Mouse (Mus musculus): ENCODE measurements around the gene Trim9. TPM values are rescaled to one million over a fixed set of nuclear protein-coding genes. Genes with fewer than 3 reads are reported as not detected.

Trim9 gene
- polyA plus RNA-seq, 1 experiment from 2014 or later, result 0.54 TPM

- no peak within 1 kb of the TSS for H3K4me2 ChIP-seq
- no peak for ATAC-seq (ENCODE audit: insufficient number of reproducible peaks, low FRiP score)
Observed at GRCm38 (mm10) chr12:70231294-70231693, 116.1 kb downstream of the Trim9 start, which contains the start of gene Pygl. Pygl (minus strand) TSS chr12:70231488.

GRCm38 (mm10) chr12:70228155-70228554 is 119.3 kb downstream of the Trim9 start:
- no peak for ATAC-seq (ENCODE audit: insufficient number of reproducible peaks, low FRiP score)
- Histone ChIP-seq H3K27ac (ENCODE audit: poor library complexity, severe bottlenecking) (peak overlapping the region; percentile 57), H3K27me3 (replicated peaks) (no peaks in the 10 kb centered on the region), H3K4me3 (peak overlapping the region; percentile 60), H3K9ac (peak overlapping the region; percentile 75), H3K4me1 (replicated peaks) (peaks cover 36% of the 10 kb centered on the region), H3K36me3 (no peaks in the 10 kb centered on the region), H3K4me2 (peak overlapping the region; percentile 82), H3K9me3 (replicated peaks) (no peaks in the 10 kb centered on the region)
- 64% methylated on average over 11 of the region's 11 CpGs for WGBS

More at GRCm38 (mm10) chr12:70231294-70231693, 116.1 kb downstream of the Trim9 start, which contains the start of gene Pygl:
- WGBS, result 68% methylated on average over 2 of the region's 2 CpGs
- no peaks in the 10 kb centered on the region for H3K27me3 ChIP-seq (replicated peaks)
- peaks cover 31% of the 10 kb centered on the region for H3K4me1 ChIP-seq (replicated peaks)
- no peak within 1 kb of the TSS for H3K4me3 ChIP-seq
- no peak within 1 kb of the TSS for H3K27ac ChIP-seq (ENCODE audit: poor library complexity, severe bottlenecking)
- H3K36me3 ChIP-seq, result no peaks in the 10 kb centered on the region
- H3K9me3 ChIP-seq (replicated peaks), result no peaks in the 10 kb centered on the region
- H3K9ac ChIP-seq, result no peak within 1 kb of the TSS

- Histone ChIP-seq H3K27me3 (replicated peaks) (no peaks in the 10 kb centered on the region), H3K9ac (peak overlapping the region; percentile 75), H3K4me2 (peak overlapping the region; percentile 82), H3K4me3 (peak overlapping the region; percentile 60), H3K4me1 (replicated peaks) (peaks cover 35% of the 10 kb centered on the region), H3K9me3 (replicated peaks) (no peaks in the 10 kb centered on the region), H3K36me3 (no peaks in the 10 kb centered on the region), H3K27ac (ENCODE audit: poor library complexity, severe bottlenecking) (peak overlapping the region; percentile 57)
- peak; percentile 95 for ATAC-seq (ENCODE audit: insufficient number of reproducible peaks, low FRiP score)
- WGBS, result under 1% methylated on average over 50 of the region's 52 CpGs
Observed at GRCm38 (mm10) chr12:70227121-70227932, 120.1 kb downstream of the Trim9 start.

GRCm38 (mm10) chr12:70226655-70227054 is 120.8 kb downstream of the Trim9 start:
- peaks cover under 1% of the 10 kb centered on the region for H3K36me3 ChIP-seq
- H3K4me2 ChIP-seq, result peak overlapping the region; percentile 82
- H3K27ac ChIP-seq (ENCODE audit: poor library complexity, severe bottlenecking), result peak overlapping the region; percentile 57; the same call in 1 of the 2 replicates
- no peak for ATAC-seq (ENCODE audit: insufficient number of reproducible peaks, low FRiP score)
- H3K4me3 ChIP-seq, result peak overlapping the region; percentile 60
- H3K27me3 ChIP-seq (replicated peaks), result no peaks in the 10 kb centered on the region
- H3K9ac ChIP-seq, result peak overlapping the region; percentile 75
- H3K9me3 ChIP-seq (replicated peaks), result no peaks in the 10 kb centered on the region
- peaks cover 28% of the 10 kb centered on the region for H3K4me1 ChIP-seq (replicated peaks)
- 24% methylated on average over 5 of the region's 5 CpGs for WGBS

- peaks cover 11% of the 10 kb centered on the region for H3K36me3 ChIP-seq
- H3K4me1 ChIP-seq (replicated peaks), result peaks cover 22% of the 10 kb centered on the region
- H3K9ac ChIP-seq, result no peak overlapping the region
- no peak overlapping the region for H3K27ac ChIP-seq (ENCODE audit: poor library complexity, severe bottlenecking)
- H3K4me3 ChIP-seq, result no peak overlapping the region
- WGBS, result 47% methylated on average over 4 of the region's 4 CpGs
- no peak overlapping the region for H3K4me2 ChIP-seq
- H3K27me3 ChIP-seq (replicated peaks), result no peaks in the 10 kb centered on the region
- H3K9me3 ChIP-seq (replicated peaks), result no peaks in the 10 kb centered on the region
- no peak for ATAC-seq (ENCODE audit: insufficient number of reproducible peaks, low FRiP score)
Observed at GRCm38 (mm10) chr12:70223331-70223730, 124.1 kb downstream of the Trim9 start.

GRCm38 (mm10) chr12:70221425-70221824 is 126.0 kb downstream of the Trim9 start:
- no peak for ATAC-seq (ENCODE audit: insufficient number of reproducible peaks, low FRiP score)
- no peaks in the 10 kb centered on the region for H3K9me3 ChIP-seq (replicated peaks)
- H3K9ac ChIP-seq, result no peak overlapping the region
- H3K4me3 ChIP-seq, result no peak overlapping the region
- WGBS, result 83% methylated on average over 5 of the region's 5 CpGs
- H3K4me2 ChIP-seq, result no peak overlapping the region
- peaks cover 11% of the 10 kb centered on the region for H3K36me3 ChIP-seq
- no peaks in the 10 kb centered on the region for H3K27me3 ChIP-seq (replicated peaks)
- H3K4me1 ChIP-seq (replicated peaks), result peaks cover 11% of the 10 kb centered on the region
- no peak overlapping the region for H3K27ac ChIP-seq (ENCODE audit: poor library complexity, severe bottlenecking)

GRCm38 (mm10) chr12:70218795-70219540 is 128.4 kb downstream of the Trim9 start:
- H3K9ac ChIP-seq, result no peak overlapping the region
- no peaks in the 10 kb centered on the region for H3K27me3 ChIP-seq (replicated peaks)
- no peak overlapping the region for H3K4me2 ChIP-seq
- no peak for ATAC-seq (ENCODE audit: insufficient number of reproducible peaks, low FRiP score)
- whole genome bisulfite sequencing, result 76% methylated on average over 8 of the region's 8 CpGs
- H3K9me3 ChIP-seq (replicated peaks), result no peaks in the 10 kb centered on the region
- peaks cover 17% of the 10 kb centered on the region for H3K36me3 ChIP-seq
- H3K27ac ChIP-seq (ENCODE audit: poor library complexity, severe bottlenecking), result no peak overlapping the region
- H3K4me1 ChIP-seq (replicated peaks), result peaks cover 8% of the 10 kb centered on the region
- no peak overlapping the region for H3K4me3 ChIP-seq

GRCm38 (mm10) chr12:70216229-70216800 is 131.1 kb downstream of the Trim9 start:
- H3K36me3 ChIP-seq, result peaks cover 14% of the 10 kb centered on the region; the same call in 1 of the 2 replicates
- H3K4me2 ChIP-seq, result no peak overlapping the region
- no peak overlapping the region for H3K4me3 ChIP-seq
- no peak overlapping the region for H3K9ac ChIP-seq
- no peak for ATAC-seq (ENCODE audit: insufficient number of reproducible peaks, low FRiP score)
- 78% methylated on average over 16 of the region's 16 CpGs for WGBS
- no peak overlapping the region for H3K27ac ChIP-seq (ENCODE audit: poor library complexity, severe bottlenecking)
- H3K27me3 ChIP-seq (replicated peaks), result no peaks in the 10 kb centered on the region
- no peaks in the 10 kb centered on the region for H3K9me3 ChIP-seq (replicated peaks)
- no peaks in the 10 kb centered on the region for H3K4me1 ChIP-seq (replicated peaks)

- Histone ChIP-seq H3K27ac (ENCODE audit: poor library complexity, severe bottlenecking) (no peak overlapping the region), H3K36me3 (peaks cover 17% of the 10 kb centered on the region; the same call in 1 of the 2 replicates), H3K4me3 (no peak overlapping the region), H3K4me2 (no peak overlapping the region), H3K9ac (no peak overlapping the region), H3K27me3 (replicated peaks) (no peaks in the 10 kb centered on the region), H3K4me1 (replicated peaks) (no peaks in the 10 kb centered on the region), H3K9me3 (replicated peaks) (no peaks in the 10 kb centered on the region)
- WGBS, result 76% methylated on average over 8 of the region's 8 CpGs
- ATAC-seq (ENCODE audit: insufficient number of reproducible peaks, low FRiP score), result no peak
Observed at GRCm38 (mm10) chr12:70214281-70214680, 133.1 kb downstream of the Trim9 start.

- H3K27me3 ChIP-seq (replicated peaks), result no peaks in the 10 kb centered on the region
- no peaks in the 10 kb centered on the region for H3K4me1 ChIP-seq (replicated peaks)
- no peak overlapping the region for H3K27ac ChIP-seq (ENCODE audit: poor library complexity, severe bottlenecking)
- WGBS, result 86% methylated on average over 6 of the region's 6 CpGs
- no peak overlapping the region for H3K4me2 ChIP-seq
- no peak for ATAC-seq (ENCODE audit: insufficient number of reproducible peaks, low FRiP score)
- no peak overlapping the region for H3K4me3 ChIP-seq
- 0 out of 2 replicates have a peak, but pooled peaks cover 10% of the 10 kb centered on the region for H3K36me3 ChIP-seq
- no peak overlapping the region for H3K9ac ChIP-seq
- no peaks in the 10 kb centered on the region for H3K9me3 ChIP-seq (replicated peaks)
Observed at GRCm38 (mm10) chr12:70213601-70214000, 133.8 kb downstream of the Trim9 start.

GRCm38 (mm10) chr12:70212501-70212900 is 134.9 kb downstream of the Trim9 start:
- Histone ChIP-seq H3K4me1 (replicated peaks) (no peaks in the 10 kb centered on the region), H3K27me3 (replicated peaks) (no peaks in the 10 kb centered on the region; the same call in 1 of the 2 replicates), H3K4me2 (no peak overlapping the region), H3K27ac (ENCODE audit: poor library complexity, severe bottlenecking) (no peak overlapping the region), H3K9ac (no peak overlapping the region), H3K9me3 (replicated peaks) (no peaks in the 10 kb centered on the region), H3K36me3 (0 out of 2 replicates have a peak, but pooled peaks cover 12% of the 10 kb centered on the region), H3K4me3 (no peak overlapping the region)
- 78% methylated on average over 4 of the region's 4 CpGs for WGBS
- ATAC-seq (ENCODE audit: insufficient number of reproducible peaks, low FRiP score), result no peak
